Mouse (Mus musculus) gonadal fat pad, adult 2 months (tissue): Measurements from ENCODE around the gene Adgrv1. TPM values are rescaled to one million over a fixed set of nuclear protein-coding genes. Genes with fewer than 3 reads are reported as not detected.
A peak's percentile ranks its signal among the peaks of the same experiment; 100 is the strongest.

Experiments used
- DNase-seq: peaks from one replicate; pipeline ENCODE4 v3.0.0-alpha.2; 2012; ENCODE audit warnings: low read depth
- polyA plus RNA-seq: library from polyadenylated mRNA; depleted of rRNA; stranded (reverse); fragments of >200 nt; gene quantifications from 2 replicates; pipeline ENCODE4 v1.2.3, GENCODE M21; 2012

The Adgrv1 gene
- polyA plus RNA-seq, 1 experiment = 0.45 TPM

- no peak for DNase-seq
Measured at GRCm38 (mm10) chr13:81425111-81425510, 207.8 kb downstream of the Adgrv1 start.

GRCm38 (mm10) chr13:81424002-81424401, 209.0 kb downstream of the Adgrv1 start:
- DNase-seq = no peak

- DNase-seq = no peak
Measured at GRCm38 (mm10) chr13:81407881-81408460, 225.0 kb downstream of the Adgrv1 start.

GRCm38 (mm10) chr13:81402826-81403225, 230.1 kb downstream of the Adgrv1 start:
- DNase-seq = no peak

- no peak for DNase-seq
Measured at GRCm38 (mm10) chr13:81402191-81402590, 230.8 kb downstream of the Adgrv1 start.

- no peak for DNase-seq
Measured at GRCm38 (mm10) chr13:81401742-81402141, 231.2 kb downstream of the Adgrv1 start.

- peak; percentile 79 for DNase-seq
Measured at GRCm38 (mm10) chr13:81385597-81386362, 247.2 kb downstream of the Adgrv1 start.

- DNase-seq = no peak
Measured at GRCm38 (mm10) chr13:81381835-81382234, 251.1 kb downstream of the Adgrv1 start.

- DNase-seq = no peak
Measured at GRCm38 (mm10) chr13:81370801-81371456, 262.0 kb downstream of the Adgrv1 start.

- DNase-seq = no peak
Measured at GRCm38 (mm10) chr13:81370196-81370595, 262.8 kb downstream of the Adgrv1 start.

GRCm38 (mm10) chr13:81369564-81369963, 263.4 kb downstream of the Adgrv1 start:
- no peak for DNase-seq

- DNase-seq = no peak
Measured at GRCm38 (mm10) chr13:81368987-81369386, 264.0 kb downstream of the Adgrv1 start.

- DNase-seq = no peak
Measured at GRCm38 (mm10) chr13:81367681-81368376, 265.1 kb downstream of the Adgrv1 start.

- no peak for DNase-seq
Measured at GRCm38 (mm10) chr13:81360338-81360737, 272.6 kb downstream of the Adgrv1 start.

- no peak for DNase-seq
Measured at GRCm38 (mm10) chr13:81358766-81359165, 274.2 kb downstream of the Adgrv1 start.

- no peak for DNase-seq
Measured at GRCm38 (mm10) chr13:81358365-81358764, 274.6 kb downstream of the Adgrv1 start.

- DNase-seq = peak; percentile 71
Measured at GRCm38 (mm10) chr13:81357215-81357614, 275.7 kb downstream of the Adgrv1 start.

- no peak for DNase-seq
Measured at GRCm38 (mm10) chr13:81354587-81354986, 278.4 kb downstream of the Adgrv1 start.

- no peak for DNase-seq
Measured at GRCm38 (mm10) chr13:81352296-81352695, 280.7 kb downstream of the Adgrv1 start.

GRCm38 (mm10) chr13:81351462-81352155, 281.3 kb downstream of the Adgrv1 start:
- no peak for DNase-seq

- DNase-seq = no peak
Measured at GRCm38 (mm10) chr13:81347261-81347980, 285.5 kb downstream of the Adgrv1 start.
